Mouse (Mus musculus): ENCODE results near the gene Tbc1d2. TPM values are rescaled to one million over a fixed set of nuclear protein-coding genes. Genes with fewer than 3 reads are reported as not detected.
"Not testable (repeated sequence)": the region's sequence is repeated elsewhere in the genome, so short reads cannot be mapped to it uniquely, and the experiment has no call there.

Tbc1d2 gene
- polyA plus RNA-seq, 1 experiment from 2014 or later, result 0.55 TPM

GRCm38 (mm10) chr4:46578228-46578627 is 71.8 kb downstream of the Tbc1d2 start:
- no peaks in the 10 kb centered on the region for H3K36me3 ChIP-seq
- no peak overlapping the region for H3K4me3 ChIP-seq
- H3K9ac ChIP-seq, result no peak overlapping the region
- no peak overlapping the region for H3K4me2 ChIP-seq
- no peak overlapping the region for H3K27ac ChIP-seq
- peaks cover 6% of the 10 kb centered on the region; the same call in 1 of the 2 replicates for H3K4me1 ChIP-seq (replicated peaks)
- WGBS, result 66% methylated on average over 1 of the region's 1 CpGs
- no peak for ATAC-seq (replicated peaks; ENCODE audit: insufficient number of reproducible peaks, insufficient read depth, low FRiP score, low read depth)
- H3K27me3 ChIP-seq, result no peaks in the 10 kb centered on the region
- H3K9me3 ChIP-seq (replicated peaks), result no peaks in the 10 kb centered on the region

- not testable (repeated sequence) for H3K27me3 ChIP-seq; H3K27ac ChIP-seq; H3K4me1 ChIP-seq (replicated peaks); ATAC-seq (replicated peaks; ENCODE audit: insufficient number of reproducible peaks, insufficient read depth, low FRiP score, low read depth); H3K9me3 ChIP-seq (replicated peaks); H3K4me2 ChIP-seq; H3K36me3 ChIP-seq; H3K9ac ChIP-seq; H3K4me3 ChIP-seq
- 87% methylated on average over 6 of the region's 10 CpGs for WGBS
Observed at GRCm38 (mm10) chr4:46575509-46576284, 74.3 kb downstream of the Tbc1d2 start.

GRCm38 (mm10) chr4:46574841-46575240 is 75.2 kb downstream of the Tbc1d2 start:
- ATAC-seq (replicated peaks; ENCODE audit: insufficient number of reproducible peaks, insufficient read depth, low FRiP score, low read depth), result no peak
- WGBS, result 61% methylated on average over 12 of the region's 12 CpGs
- Histone ChIP-seq H3K27me3 (no peaks in the 10 kb centered on the region), H3K36me3 (no peaks in the 10 kb centered on the region), H3K27ac (no peak overlapping the region; the same call in 1 of the 2 replicates), H3K9ac (no peak overlapping the region), H3K4me1 (replicated peaks) (peaks cover 6% of the 10 kb centered on the region; the same call in 1 of the 2 replicates), H3K4me3 (no peak overlapping the region), H3K4me2 (no peak overlapping the region), H3K9me3 (replicated peaks) (no peaks in the 10 kb centered on the region)

GRCm38 (mm10) chr4:46574024-46574753 is 75.8 kb downstream of the Tbc1d2 start:
- 34% methylated on average over 9 of the region's 9 CpGs for WGBS
- Histone ChIP-seq H3K27ac (no peak overlapping the region; the same call in 1 of the 2 replicates), H3K4me3 (no peak overlapping the region), H3K4me2 (no peak overlapping the region), H3K27me3 (no peaks in the 10 kb centered on the region), H3K36me3 (no peaks in the 10 kb centered on the region), H3K9ac (no peak overlapping the region), H3K4me1 (replicated peaks) (peaks cover 6% of the 10 kb centered on the region; the same call in 1 of the 2 replicates), H3K9me3 (replicated peaks) (no peaks in the 10 kb centered on the region)
- peak; percentile 35; the same call in 1 of the 2 replicates for ATAC-seq (replicated peaks; ENCODE audit: insufficient number of reproducible peaks, insufficient read depth, low FRiP score, low read depth)

- no peak for ATAC-seq (replicated peaks; ENCODE audit: insufficient number of reproducible peaks, insufficient read depth, low FRiP score, low read depth)
- no peak overlapping the region for H3K4me2 ChIP-seq
- H3K4me1 ChIP-seq (replicated peaks), result peaks cover 6% of the 10 kb centered on the region; the same call in 1 of the 2 replicates
- H3K36me3 ChIP-seq, result no peaks in the 10 kb centered on the region
- no peaks in the 10 kb centered on the region for H3K27me3 ChIP-seq
- no peaks in the 10 kb centered on the region for H3K9me3 ChIP-seq (replicated peaks)
- H3K4me3 ChIP-seq, result no peak overlapping the region
- 72% methylated on average over 4 of the region's 4 CpGs for WGBS
- H3K9ac ChIP-seq, result no peak overlapping the region
- H3K27ac ChIP-seq, result no peak overlapping the region
Observed at GRCm38 (mm10) chr4:46572616-46573015, 77.4 kb downstream of the Tbc1d2 start.

- Histone ChIP-seq H3K4me1 (replicated peaks) (peaks cover 6% of the 10 kb centered on the region; the same call in 1 of the 2 replicates), H3K9me3 (replicated peaks) (no peaks in the 10 kb centered on the region), H3K27ac (no peak overlapping the region), H3K36me3 (no peaks in the 10 kb centered on the region), H3K4me3 (no peak overlapping the region), H3K9ac (no peak overlapping the region), H3K4me2 (no peak overlapping the region), H3K27me3 (no peaks in the 10 kb centered on the region)
- 89% methylated on average over 9 of the region's 9 CpGs for WGBS
- ATAC-seq (replicated peaks; ENCODE audit: insufficient number of reproducible peaks, insufficient read depth, low FRiP score, low read depth), result no peak
Observed at GRCm38 (mm10) chr4:46571744-46572143, 78.3 kb downstream of the Tbc1d2 start.

GRCm38 (mm10) chr4:46569671-46570070 is 80.3 kb downstream of the Tbc1d2 start:
- 32% methylated on average over 5 of the region's 5 CpGs for WGBS
- peaks cover 6% of the 10 kb centered on the region; the same call in 1 of the 2 replicates for H3K4me1 ChIP-seq (replicated peaks)
- no peaks in the 10 kb centered on the region for H3K36me3 ChIP-seq
- no peak overlapping the region for H3K4me3 ChIP-seq
- H3K9ac ChIP-seq, result no peak overlapping the region
- H3K27ac ChIP-seq, result no peak overlapping the region
- no peaks in the 10 kb centered on the region for H3K27me3 ChIP-seq
- no peaks in the 10 kb centered on the region for H3K9me3 ChIP-seq (replicated peaks)
- no peak overlapping the region for H3K4me2 ChIP-seq
- ATAC-seq (replicated peaks; ENCODE audit: insufficient number of reproducible peaks, insufficient read depth, low FRiP score, low read depth), result no peak

- Histone ChIP-seq H3K4me1 (replicated peaks) (peaks cover 4% of the 10 kb centered on the region; the same call in 1 of the 2 replicates), H3K36me3 (no peaks in the 10 kb centered on the region), H3K27ac (no peak overlapping the region), H3K4me2 (no peak overlapping the region), H3K27me3 (no peaks in the 10 kb centered on the region), H3K9ac (no peak overlapping the region), H3K9me3 (replicated peaks) (no peaks in the 10 kb centered on the region), H3K4me3 (no peak overlapping the region)
- no peak for ATAC-seq (replicated peaks; ENCODE audit: insufficient number of reproducible peaks, insufficient read depth, low FRiP score, low read depth)
- WGBS, result 83% methylated on average over 8 of the region's 8 CpGs
Observed at GRCm38 (mm10) chr4:46568169-46568568, 81.8 kb downstream of the Tbc1d2 start.

GRCm38 (mm10) chr4:46566931-46567671 is 82.9 kb downstream of the Tbc1d2 start:
- no peak for ATAC-seq (replicated peaks; ENCODE audit: insufficient number of reproducible peaks, insufficient read depth, low FRiP score, low read depth)
- peaks cover 4% of the 10 kb centered on the region; the same call in 1 of the 2 replicates for H3K4me1 ChIP-seq (replicated peaks)
- H3K36me3 ChIP-seq, result no peaks in the 10 kb centered on the region
- H3K4me2 ChIP-seq, result no peak overlapping the region
- H3K27me3 ChIP-seq, result no peaks in the 10 kb centered on the region
- 55% methylated on average over 8 of the region's 8 CpGs for WGBS
- no peak overlapping the region for H3K9ac ChIP-seq
- no peak overlapping the region for H3K4me3 ChIP-seq
- no peak overlapping the region for H3K27ac ChIP-seq
- H3K9me3 ChIP-seq (replicated peaks), result no peaks in the 10 kb centered on the region

GRCm38 (mm10) chr4:46565393-46565955 is 84.5 kb downstream of the Tbc1d2 start:
- no peak overlapping the region for H3K4me2 ChIP-seq
- whole genome bisulfite sequencing, result 87% methylated on average over 4 of the region's 4 CpGs
- ATAC-seq (replicated peaks; ENCODE audit: insufficient number of reproducible peaks, insufficient read depth, low FRiP score, low read depth), result no peak
- no peak overlapping the region for H3K27ac ChIP-seq
- H3K4me1 ChIP-seq (replicated peaks), result peaks cover 4% of the 10 kb centered on the region; the same call in 1 of the 2 replicates
- no peaks in the 10 kb centered on the region for H3K36me3 ChIP-seq
- no peaks in the 10 kb centered on the region for H3K9me3 ChIP-seq (replicated peaks)
- no peaks in the 10 kb centered on the region for H3K27me3 ChIP-seq
- H3K4me3 ChIP-seq, result no peak overlapping the region
- no peak overlapping the region for H3K9ac ChIP-seq

GRCm38 (mm10) chr4:46564247-46564646 is 85.8 kb downstream of the Tbc1d2 start:
- WGBS, result 76% methylated on average over 4 of the region's 4 CpGs
- Histone ChIP-seq H3K4me1 (replicated peaks) (peaks cover 4% of the 10 kb centered on the region; the same call in 1 of the 2 replicates), H3K9ac (no peak overlapping the region), H3K4me2 (no peak overlapping the region), H3K27ac (no peak overlapping the region), H3K36me3 (no peaks in the 10 kb centered on the region), H3K9me3 (replicated peaks) (no peaks in the 10 kb centered on the region), H3K4me3 (no peak overlapping the region), H3K27me3 (no peaks in the 10 kb centered on the region)
- no peak for ATAC-seq (replicated peaks; ENCODE audit: insufficient number of reproducible peaks, insufficient read depth, low FRiP score, low read depth)

Data from heart, embryonic 15.5 days (tissue).